Mouse (Mus musculus) mesoderm, embryonic 11.5 days (tissue): ENCODE measurements around the gene Plbd2.
"Not testable (repeated sequence)": the region's sequence is repeated elsewhere in the genome, so short reads cannot be mapped to it uniquely, and the experiment has no call there.

Experiments used
- DNase-seq: peaks from one replicate; pipeline ENCODE4 v3.0.0-alpha.2; 2012; ENCODE audit warnings: low read depth, low spot score

Plbd2 gene

DNA sequence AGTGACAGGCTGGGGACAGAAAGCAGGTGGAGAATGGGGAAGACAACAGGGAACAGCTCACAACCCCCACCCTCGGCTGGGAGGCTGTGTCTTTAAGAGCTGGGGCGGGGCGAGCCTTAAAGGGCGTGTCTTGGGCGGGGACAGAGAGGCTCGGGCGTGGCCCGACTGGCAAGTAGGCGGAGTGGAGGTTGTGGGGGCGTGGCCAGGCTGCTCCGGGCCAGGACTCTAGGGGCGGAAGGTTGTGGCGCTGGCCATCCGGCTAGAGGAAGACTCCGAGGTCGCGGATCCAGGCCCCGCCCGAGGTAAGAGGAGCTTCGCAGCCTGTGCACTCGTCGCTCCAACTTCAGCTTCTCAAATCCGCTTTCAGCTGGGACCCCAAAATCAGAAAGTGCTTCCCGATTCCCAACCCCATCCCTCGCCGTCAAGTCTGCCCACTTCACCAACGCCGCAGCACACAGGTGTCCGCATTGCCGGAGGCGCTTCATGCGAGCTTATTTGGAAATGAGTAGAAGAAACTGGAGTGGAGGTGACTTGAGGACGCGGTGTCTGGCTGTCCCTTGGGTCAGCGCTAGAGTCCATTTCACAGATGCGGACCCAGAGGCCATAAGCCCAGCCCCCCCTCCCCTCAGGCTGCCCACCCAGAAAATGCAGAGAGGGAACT lies 7.7 kb upstream of the Plbd2 start, which contains the start of gene Slc8b1:
Gene Slc8b1, plus strand, starts transcription at position 187 of the 661 bp plus-strand sequence.
- peak; percentile 94 for DNase-seq

DNA sequence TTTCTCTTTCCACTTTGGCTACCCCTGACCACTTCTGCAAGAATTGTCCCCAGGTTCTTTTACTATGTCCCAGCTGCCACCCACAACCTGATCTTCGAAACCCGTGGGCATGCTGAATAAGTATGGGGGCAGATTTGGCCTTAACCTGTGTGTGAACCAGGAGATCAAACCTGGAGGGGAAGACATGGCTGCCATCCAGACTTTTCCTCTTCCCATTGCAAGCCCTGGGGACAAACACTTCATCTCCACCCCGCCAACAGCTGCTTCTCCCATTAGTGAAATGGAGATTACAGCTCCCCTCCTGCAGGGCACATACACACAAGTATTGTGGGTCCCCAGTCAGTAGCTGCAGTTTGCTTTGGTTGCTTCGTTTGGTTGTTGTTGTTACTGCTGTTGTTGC lies 3.9 kb upstream of the Plbd2 start:
- no peak for DNase-seq

- DNase-seq: no peak
These were observed 3.1 kb upstream of the Plbd2 start for GRCm38 (mm10) chr5:120506490-120506889.

DNA sequence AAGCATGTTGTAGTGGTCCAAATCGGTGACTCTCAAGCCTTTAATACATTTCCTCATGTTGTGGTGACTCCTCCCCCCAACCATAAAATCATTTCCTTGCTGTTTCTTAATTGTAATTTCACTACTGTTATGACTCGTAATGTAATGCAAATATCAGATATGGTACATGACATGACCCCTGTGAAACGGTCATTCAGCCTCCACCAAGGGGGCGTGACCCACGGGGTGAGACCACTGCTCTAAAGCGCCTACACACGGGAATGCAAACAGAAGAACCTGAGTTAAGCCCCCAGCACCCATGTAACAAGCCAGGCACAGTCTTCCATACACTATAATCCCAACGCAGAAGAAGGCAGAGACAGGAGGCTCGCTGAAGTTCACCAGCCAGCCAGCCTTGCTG lies 2.4 kb upstream of the Plbd2 start:
- DNase-seq: no peak

- DNase-seq: peak; percentile 82
These were observed 1.9 kb upstream of the Plbd2 start for GRCm38 (mm10) chr5:120505368-120505767.

DNA sequence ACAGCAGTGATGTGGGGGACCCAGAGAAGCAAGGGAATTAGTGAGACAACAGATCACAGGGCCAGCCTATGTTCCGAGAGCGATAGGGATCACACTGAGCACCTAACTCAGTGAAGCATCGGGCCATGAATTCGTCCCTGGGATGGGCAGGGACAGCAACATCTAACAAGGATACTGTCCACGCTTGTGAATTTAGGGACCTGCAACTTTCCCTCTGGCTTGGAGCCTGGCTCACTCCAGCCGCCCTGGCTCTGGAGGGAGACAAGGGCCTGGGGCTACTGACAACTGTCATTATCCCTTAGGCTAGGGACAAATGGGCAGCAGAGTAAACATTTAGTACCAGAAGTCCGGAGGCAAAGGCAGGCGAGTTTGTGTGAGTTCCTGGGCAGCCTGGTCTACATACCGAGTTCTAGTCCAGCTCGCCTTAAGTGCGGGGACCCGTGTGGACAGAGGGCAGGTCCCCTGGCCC lies 716 bp downstream of the Plbd2 start:
- DNase-seq: no peak

- no peak for DNase-seq
These were observed 1.2 kb downstream of the Plbd2 start for GRCm38 (mm10) chr5:120502147-120502621.

GRCm38 (mm10) chr5:120500609-120501008 lies 2.8 kb downstream of the Plbd2 start:
- not testable (repeated sequence) for DNase-seq

- no peak for DNase-seq
These were observed 4.2 kb downstream of the Plbd2 start for GRCm38 (mm10) chr5:120499202-120499601.

- no peak for DNase-seq
These were observed 6.4 kb downstream of the Plbd2 start for GRCm38 (mm10) chr5:120497071-120497470.

GRCm38 (mm10) chr5:120495703-120496226 lies 7.7 kb downstream of the Plbd2 start:
- DNase-seq: no peak

DNA sequence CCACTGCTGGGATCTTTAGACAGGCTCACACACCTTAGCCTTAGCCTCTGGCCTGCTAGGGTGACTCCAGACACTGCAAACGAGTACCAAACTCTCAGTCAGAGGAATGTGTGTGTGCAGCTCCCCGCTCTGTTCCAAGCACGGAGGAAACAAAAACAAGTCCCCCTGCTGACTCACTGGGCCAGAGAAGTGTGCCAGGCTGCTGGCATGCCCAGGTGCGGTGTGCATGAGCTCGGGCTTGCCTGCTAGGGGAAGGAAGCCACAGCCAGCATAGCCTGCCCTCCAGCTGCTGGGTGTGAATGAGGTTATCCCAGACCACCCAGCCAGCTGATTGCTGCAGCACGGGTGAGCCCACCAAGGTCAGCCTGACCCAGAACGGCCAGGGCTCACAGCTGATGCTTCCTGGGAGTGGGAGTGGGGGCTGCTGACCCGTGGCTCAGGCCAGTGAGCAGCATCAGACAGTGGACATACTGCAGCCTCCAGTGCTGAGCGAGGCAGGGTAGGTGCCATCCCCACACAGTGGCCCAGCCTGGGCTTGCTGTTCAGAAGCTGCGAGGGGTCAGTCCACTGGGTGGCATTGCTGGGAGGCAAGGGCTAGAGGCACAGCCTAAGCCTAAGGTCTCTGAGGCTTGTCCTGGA lies 8.2 kb downstream of the Plbd2 start:
- no peak for DNase-seq

DNA sequence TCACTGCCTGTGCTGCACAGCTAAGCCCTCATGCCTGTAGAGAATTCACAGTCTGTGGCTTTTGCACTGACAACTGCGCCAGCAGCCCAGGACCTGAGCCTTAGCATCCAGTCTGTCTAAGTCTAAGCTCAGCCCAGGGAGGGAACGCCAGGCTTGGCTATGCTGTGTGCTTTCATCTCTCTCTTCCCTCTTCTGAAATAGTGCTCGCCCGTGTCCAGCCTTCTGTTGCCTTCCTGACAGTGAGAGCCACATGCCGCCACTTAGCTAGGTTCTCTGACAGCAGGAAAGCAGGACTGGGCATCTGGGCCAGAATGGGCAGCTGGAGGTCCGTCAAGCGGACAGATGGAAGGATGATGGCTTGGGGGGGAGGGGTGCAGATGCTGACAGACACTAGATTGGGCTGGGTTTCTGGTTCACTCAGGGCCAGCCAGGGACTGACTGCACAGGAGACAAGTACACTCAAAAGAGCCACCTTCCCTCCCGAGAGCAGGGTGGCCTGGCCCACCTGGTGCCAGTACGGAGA lies 9.5 kb downstream of the Plbd2 start:
- no peak for DNase-seq

- DNase-seq: no peak
These were observed 10.0 kb downstream of the Plbd2 start for GRCm38 (mm10) chr5:120493440-120493839.

DNA sequence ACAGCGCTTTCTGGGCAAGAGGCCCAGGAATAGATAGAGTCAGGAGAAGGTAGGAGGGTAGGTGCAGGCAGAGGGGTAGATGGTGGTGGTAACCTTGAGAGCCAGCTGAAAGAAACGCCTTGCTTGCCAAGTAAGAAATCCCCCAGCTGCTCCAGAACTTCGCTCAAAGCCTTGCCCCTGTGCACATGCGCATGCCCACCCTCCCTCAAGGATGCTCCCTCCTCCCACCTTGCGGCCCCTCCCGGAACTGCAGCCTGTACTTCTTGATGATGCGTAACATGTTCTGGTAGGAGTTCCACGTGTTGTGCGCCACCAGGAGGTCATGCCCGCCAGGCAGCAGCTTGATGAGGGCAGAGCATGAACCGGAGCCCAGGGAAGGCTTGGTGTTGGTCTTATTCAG lies 11.0 kb downstream of the Plbd2 start:
- DNase-seq: peak; percentile 53

GRCm38 (mm10) chr5:120490679-120491192 lies 12.7 kb downstream of the Plbd2 start:
- no peak for DNase-seq

DNA sequence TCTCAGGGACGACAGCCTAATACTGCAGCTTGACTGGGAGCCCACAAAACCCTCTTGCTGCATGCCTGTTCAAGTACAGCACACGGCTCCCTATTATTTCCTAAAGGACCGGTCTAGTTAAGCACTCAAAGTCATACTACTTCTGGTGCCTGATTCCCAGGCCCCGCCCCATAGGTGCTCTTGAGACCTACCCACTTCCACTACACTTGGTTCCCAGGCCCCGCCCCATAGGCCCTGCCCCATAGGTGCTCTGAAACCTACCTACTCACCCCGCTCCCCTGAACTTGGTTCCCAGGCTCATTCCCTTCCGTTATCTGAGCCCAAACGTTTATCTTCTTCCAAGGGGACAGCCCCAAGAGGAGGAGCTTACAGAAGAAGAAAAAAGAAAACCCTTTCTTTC lies 15.6 kb downstream of the Plbd2 start:
- DNase-seq: no peak

DNA sequence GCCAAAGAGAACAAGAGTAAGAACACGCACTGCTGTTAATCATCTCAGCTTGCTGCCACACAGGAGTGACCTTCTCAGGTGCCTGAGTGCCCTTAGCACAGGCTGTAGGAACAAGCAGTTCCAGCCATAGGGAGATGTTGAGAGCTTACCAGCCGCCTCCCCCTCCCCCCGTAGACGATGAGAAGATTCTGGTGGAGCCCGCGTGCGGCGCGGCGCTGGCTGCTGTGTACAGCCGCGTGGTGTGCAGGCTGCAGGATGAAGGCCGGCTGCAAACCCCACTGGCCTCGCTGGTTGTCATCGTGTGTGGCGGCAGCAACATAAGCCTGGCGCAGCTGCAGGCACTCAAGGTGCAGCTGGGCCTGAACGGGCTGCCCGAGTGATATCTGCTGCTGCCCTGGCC lies 20.0 kb downstream of the Plbd2 start:
- no peak for DNase-seq

- DNase-seq: no peak
These were observed 22.2 kb downstream of the Plbd2 start for GRCm38 (mm10) chr5:120481205-120481604.

DNA sequence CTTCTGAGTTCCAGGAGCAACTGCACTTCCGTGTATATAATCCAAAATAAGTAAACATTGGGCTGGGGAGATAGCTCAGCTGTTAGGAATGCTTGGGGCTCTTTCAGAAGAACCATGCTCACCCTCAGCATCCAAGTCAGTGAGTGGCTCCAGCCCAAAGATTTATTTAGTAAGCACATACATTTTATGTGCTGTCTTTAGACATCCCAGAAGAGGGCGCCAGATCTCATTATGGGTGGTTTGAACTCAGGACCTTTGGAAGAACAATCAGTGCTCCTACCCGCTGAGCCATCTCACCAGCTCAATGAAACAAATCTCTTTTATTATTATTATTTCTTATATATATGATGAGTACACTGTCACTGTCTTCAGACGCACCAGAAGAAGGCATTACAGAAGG lies 23.9 kb downstream of the Plbd2 start:
- DNase-seq: no peak

DNA sequence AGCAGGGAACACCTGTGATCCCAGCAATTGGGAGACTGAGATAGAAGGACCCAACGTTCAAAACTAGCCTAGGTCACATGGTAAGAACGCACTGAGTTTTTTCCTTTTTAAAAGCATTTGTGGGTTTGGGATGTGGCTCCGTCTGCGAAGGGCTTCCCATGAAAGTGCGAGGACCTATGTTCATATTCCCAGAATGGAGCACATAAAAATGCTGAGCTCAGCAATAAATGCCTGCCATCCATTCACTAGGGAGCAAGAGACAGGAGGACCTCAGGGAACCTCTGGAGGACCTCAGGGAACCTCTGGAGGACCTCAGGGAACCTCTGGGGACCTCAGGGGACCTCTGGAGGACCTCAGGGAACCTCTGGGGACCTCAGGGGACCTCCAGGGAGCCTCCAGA lies 25.4 kb downstream of the Plbd2 start:
- no peak for DNase-seq

GRCm38 (mm10) chr5:120476296-120476695 lies 27.1 kb downstream of the Plbd2 start, which contains the start of gene Sds:
TSS of gene Sds (plus strand) at chr5:120476526.
- DNase-seq: no peak
